Mouse (Mus musculus) gastrocnemius, postnatal 36 days (tissue): ENCODE results near the gene Rpgrip1. TPM values are rescaled to one million over a fixed set of nuclear protein-coding genes. Genes with fewer than 3 reads are reported as not detected.

ENCODE experiments used
- DNase-seq, 2 experiments: peaks; one replicate each; pipeline ENCODE4 v3.0.0; 2022
- intact Hi-C: fragments of 180-260 bp; cut with DNase I; formaldehyde crosslinking; loops from one replicate; pipeline ENCODE4 v1.15.1; 2025
- total RNA-seq, 2 experiments: library from RNA; stranded (reverse); gene quantifications; 2 replicates each; pipeline ENCODE4 v1.2.3; 2021

Gene Rpgrip1
- total RNA-seq, 2 experiments from 2014 or later, result not detected

GRCm38 (mm10) chr14:52196230-52197155, 86.0 kb downstream of the Rpgrip1 start:
- intact Hi-C loops, result loop anchor here (5.0 kb wide), 1 partner anchor 74 kb away; no protein-coding TSS in a partner anchor
- DNase-seq, result peak in 1 of 2 experiments; percentile 20

- intact Hi-C loops, result loop anchor here (5.0 kb wide), 1 partner anchor 75 kb away; no protein-coding TSS in a partner anchor
- peak; percentile 67 to 82 for DNase-seq
Measured at GRCm38 (mm10) chr14:52197156-52197878, 86.8 kb downstream of the Rpgrip1 start, which contains the start of gene Supt16. Gene Supt16, minus strand, starts transcription at chr14:52197416.

DNA sequence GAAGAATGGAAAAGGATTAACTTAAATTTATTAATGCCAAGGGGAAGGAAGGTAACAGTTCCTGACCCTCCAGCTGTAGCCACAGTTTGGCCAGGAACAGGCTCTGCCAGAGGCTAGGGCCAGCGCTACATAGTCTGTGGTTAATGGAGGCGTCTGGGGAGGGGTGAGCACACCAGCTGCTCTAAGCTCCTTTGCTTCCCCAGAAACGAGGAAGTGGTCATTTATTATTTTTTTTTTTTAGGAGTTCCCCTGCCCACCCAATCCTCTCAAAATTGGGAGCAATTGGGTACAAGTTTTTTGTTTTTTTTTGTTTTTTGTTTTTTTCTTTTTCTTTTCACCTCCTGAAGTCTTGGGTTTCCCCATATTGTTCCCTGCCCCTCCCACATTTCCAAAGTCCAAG, 87.6 kb downstream of the Rpgrip1 start:
- intact Hi-C loops, result loop anchor here (5.0 kb wide), 1 partner anchor 76 kb away; no protein-coding TSS in a partner anchor
- DNase-seq, result no peak

DNA sequence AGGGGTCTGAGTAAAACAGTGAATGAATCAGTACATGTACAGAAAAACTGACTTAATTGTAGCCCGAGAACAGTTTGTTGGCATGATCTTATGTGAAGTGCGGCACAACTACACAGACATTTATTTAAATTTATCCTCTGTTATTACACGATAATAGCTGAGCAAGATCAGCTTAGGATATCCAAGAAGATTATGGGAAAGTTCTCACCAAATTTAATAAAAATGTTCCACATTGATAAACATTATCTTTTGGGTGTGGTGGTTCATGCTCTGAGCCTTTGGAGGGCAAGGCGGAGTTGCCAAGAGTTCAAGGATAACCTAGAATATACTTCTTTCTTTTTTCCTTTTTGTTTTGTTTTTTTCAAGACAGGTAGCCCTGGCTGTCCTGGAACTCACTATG, 88.9 kb downstream of the Rpgrip1 start:
- no peak for DNase-seq
- intact Hi-C loops, result loop anchor here (5.0 kb wide), 1 partner anchor 77 kb away; no protein-coding TSS in a partner anchor

Other genes with a start within 250 kb of the Rpgrip1 start
- 10 to 100 TPM; 11.7 to 14.4 TPM for gene Mettl17, start 225.9 kb upstream of the Rpgrip1 start, total RNA-seq
- under 1 TPM; 0.20 to 0.51 TPM for gene Slc39a2, start 217.8 kb upstream of the Rpgrip1 start, total RNA-seq
- 1,000 to 10,000 TPM; 1,350 to 1,506 TPM for gene Ndrg2, start 196.5 kb upstream of the Rpgrip1 start, total RNA-seq
- not detected for gene Tppp2, start 192.3 kb upstream of the Rpgrip1 start, total RNA-seq
- not detected for gene Rnase13, start 187.9 kb upstream of the Rpgrip1 start, total RNA-seq
- 10 to 100 TPM; 13.9 to 18.5 TPM for gene Arhgef40, start 126.0 kb upstream of the Rpgrip1 start, total RNA-seq
- 1 to 10 TPM; 1.3 to 1.5 TPM for gene Tmem253, start 95.0 kb upstream of the Rpgrip1 start, total RNA-seq
- 10 to 100 TPM in 1 of 2 experiments, 1 to 10 TPM in 1; 9.7 to 12.4 TPM for gene Zfp219, start 90.0 kb upstream of the Rpgrip1 start, total RNA-seq
- gene Olfr221, start 68.2 kb upstream of the Rpgrip1 start, total RNA-seq, result not detected
- gene Hnrnpc, start 6.7 kb upstream of the Rpgrip1 start, total RNA-seq, result 10 to 100 TPM; 71.0 to 74.4 TPM
- gene Supt16, start 86.7 kb downstream of the Rpgrip1 start, total RNA-seq, result 10 to 100 TPM; 10.1 to 13.7 TPM
- 10 to 100 TPM; 26.6 to 30.8 TPM for gene Chd8, start 147.1 kb downstream of the Rpgrip1 start, total RNA-seq
- gene Tox4, start 168.4 kb downstream of the Rpgrip1 start, total RNA-seq, result 10 to 100 TPM; 43.5 to 46.1 TPM
- gene Rab2b, start 168.8 kb downstream of the Rpgrip1 start, total RNA-seq, result 1 to 10 TPM; 2.0 to 3.0 TPM
- gene Mettl3, start 194.4 kb downstream of the Rpgrip1 start, total RNA-seq, result 10 to 100 TPM; 11.4 to 14.2 TPM
- under 1 TPM; 0.56 to 0.79 TPM for gene Sall2, start 218.1 kb downstream of the Rpgrip1 start, total RNA-seq
- gene Olfr1513, start 245.7 kb downstream of the Rpgrip1 start, total RNA-seq, result not detected